Mouse (Mus musculus) olfactory bulb, adult 2 months (tissue): ENCODE measurements at regions not wholly inside any gene's neighbourhood (a gene's known extent, or its start where the extent isn't known, plus 50 kb on each side); places are given as distances from the start of the nearest gene placed in this dataset.

Source experiments
- CTCF ChIP-seq: fragments of 200-500 bp; IDR thresholded peaks from 2 replicates; pipeline ENCODE4 v1.5.1; 2012; ENCODE audit warnings: low read depth, mild to moderate bottlenecking, low read length, moderate library complexity; ENCODE audit not compliant: insufficient read depth
- POLR2A ChIP-seq: fragments of 200-500 bp; IDR thresholded peaks from 2 replicates; pipeline ENCODE4 v1.6.1; 2012; ENCODE audit warnings: mild to moderate bottlenecking, low read depth, low read length, moderate library complexity; ENCODE audit not compliant: insufficient read depth

GRCm38 (mm10) chr13:60298575-60298974, 121.4 kb upstream of the Gas1 start:
- TF ChIP-seq CTCF, result no peak
- TF ChIP-seq POLR2A, result no peak
